Mouse (Mus musculus) testis, adult 2 months (tissue): ENCODE measurements at regions not wholly inside any gene's neighbourhood (a gene's known extent, or its start where the extent isn't known, plus 50 kb on each side); places are given as distances from the start of the nearest gene placed in this dataset.

Source experiments
- H3K27ac ChIP-seq: fragments of 200-500 bp; 2 replicates; pipeline ENCODE4 v1.5.1; 2012; ENCODE audit warnings: low read depth, low read length; ENCODE audit not compliant: control insufficient read depth, insufficient read depth
- H3K27me3 ChIP-seq: fragments of 200-500 bp; 2 replicates; pipeline ENCODE4 v1.6.1; 2012; ENCODE audit warnings: mild to moderate bottlenecking, low read length, moderate library complexity; ENCODE audit not compliant: control insufficient read depth, insufficient read depth
- H3K36me3 ChIP-seq: fragments of 200-500 bp; 2 replicates; pipeline ENCODE4 v1.6.1; 2012; ENCODE audit warnings: mild to moderate bottlenecking, low read length; ENCODE audit not compliant: control insufficient read depth, insufficient read depth
- H3K4me1 ChIP-seq: fragments of 200-500 bp; 2 replicates; pipeline ENCODE4 v1.6.1; 2012; ENCODE audit warnings: low read length; ENCODE audit not compliant: control insufficient read depth, insufficient read depth
- H3K4me3 ChIP-seq: fragments of 200-500 bp; 2 replicates; pipeline ENCODE4 v1.5.1; 2012; ENCODE audit warnings: low read depth, mild to moderate bottlenecking, low read length, moderate library complexity, mixed read lengths; ENCODE audit not compliant: control insufficient read depth
- CTCF ChIP-seq: fragments of 200-500 bp; IDR thresholded peaks from 2 replicates; pipeline ENCODE4 v1.5.1; 2012; ENCODE audit warnings: low read depth, mild to moderate bottlenecking, inconsistent platforms, low read length, moderate library complexity; ENCODE audit not compliant: control insufficient read depth, insufficient read depth, insufficient replicate concordance
- POLR2A ChIP-seq: fragments of 200-500 bp; IDR thresholded peaks from 2 replicates; pipeline ENCODE4 v1.6.1; 2012; ENCODE audit warnings: low read depth, mild to moderate bottlenecking, inconsistent platforms, low read length, moderate library complexity; ENCODE audit not compliant: control insufficient read depth

DNA sequence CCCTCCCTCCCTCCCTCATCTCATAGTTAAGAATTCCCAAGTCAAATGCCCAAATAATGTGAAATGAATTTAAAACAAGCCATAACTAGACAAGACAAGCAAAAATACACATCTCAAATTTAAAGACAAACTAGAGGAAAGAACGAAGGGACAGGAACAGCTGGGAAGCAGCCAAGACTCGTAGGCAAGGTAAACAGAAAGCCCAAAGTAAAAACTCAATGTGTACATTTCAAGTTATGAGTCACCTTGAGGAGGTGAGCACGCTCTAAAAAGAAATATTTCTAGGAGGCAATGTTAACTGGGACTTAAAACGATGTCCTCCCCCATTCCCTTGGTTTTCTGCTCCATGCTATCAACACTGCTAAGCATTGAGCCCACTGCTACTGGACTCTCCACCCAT lies 68.4 kb upstream of the Tmc3 start:
- Histone ChIP-seq H3K27me3 (no peaks in the 10 kb centered on the region), H3K4me3 (no peak overlapping the region), H3K36me3 (no peaks in the 10 kb centered on the region), H3K27ac (no peak overlapping the region), H3K4me1 (no peaks in the 10 kb centered on the region)
- no peak for TF ChIP-seq CTCF
- TF ChIP-seq POLR2A = no peak

DNA sequence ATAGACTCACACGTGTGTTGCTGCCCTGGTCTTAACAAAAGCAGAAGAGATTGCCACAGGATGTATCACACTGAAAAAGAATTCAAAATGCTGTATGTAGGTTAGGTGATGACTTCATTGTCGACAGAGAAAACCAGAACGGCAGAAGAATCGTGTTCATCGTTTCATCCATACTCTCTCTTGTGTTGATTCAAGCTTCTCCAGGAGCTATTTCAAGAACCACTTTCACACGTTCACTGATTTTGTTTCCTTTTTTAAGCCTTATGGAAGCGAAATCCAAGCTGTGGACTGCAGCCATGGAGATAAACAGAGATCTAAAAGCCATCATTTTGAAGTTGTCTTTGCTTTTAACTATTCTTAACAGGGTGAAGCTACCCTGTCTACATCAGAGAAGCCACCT lies 63.2 kb upstream of the Tmc3 start:
- no peaks in the 10 kb centered on the region for H3K27me3 ChIP-seq
- no peak overlapping the region for H3K4me3 ChIP-seq
- no peak for TF ChIP-seq CTCF
- no peak for TF ChIP-seq POLR2A
- H3K27ac ChIP-seq = no peak overlapping the region
- H3K36me3 ChIP-seq = no peaks in the 10 kb centered on the region
- H3K4me1 ChIP-seq = no peaks in the 10 kb centered on the region
